Mouse (Mus musculus) MEL (cell line): ENCODE data around the gene Wdr54. TPM values are rescaled to one million over a fixed set of nuclear protein-coding genes. Genes with fewer than 3 reads are reported as not detected.

Source experiments
- DNase-seq: peaks from one replicate; pipeline ENCODE4 v3.0.0; 2011; ENCODE audit warnings: low read depth, low spot score
- H3K27ac ChIP-seq: 2 replicates; pipeline ENCODE4 v1.5.1; 2012; ENCODE audit warnings: low read depth, mild to moderate bottlenecking, control low read depth, low read length, moderate library complexity; ENCODE audit not compliant: control insufficient read depth
- H3K27me3 ChIP-seq, 2 experiments: fragments of 150-350 bp in 1 of 2; sonication (generic) in 1 of 2; 2 replicates each; pipeline ENCODE4 v1.6.1; 2012; ENCODE audit warnings: low read length in 2 of 2, mild to moderate bottlenecking in 2 of 2, improper control_type of control experiment in 1 of 2, moderate library complexity in 1 of 2; ENCODE audit not compliant: insufficient read depth in 2 of 2, control insufficient read depth in 1 of 2
- H3K36me3 ChIP-seq, 2 experiments: 2 replicates each; pipeline ENCODE4 v1.6.1; 2012 to 2014; ENCODE audit warnings: low read length in 2 of 2, improper control_type of control experiment in 1 of 2, inconsistent platforms in 1 of 2, mild to moderate bottlenecking in 1 of 2; ENCODE audit not compliant: insufficient read depth in 2 of 2, control insufficient read depth in 1 of 2
- H3K4me1 ChIP-seq, 2 experiments: fragments of 150-350 bp in 1 of 2; sonication (generic) in 1 of 2; 2 replicates each; pipeline ENCODE4 v1.6.1; 2012; ENCODE audit warnings: low read length in 2 of 2, improper control_type of control experiment in 1 of 2, mild to moderate bottlenecking in 1 of 2; ENCODE audit not compliant: insufficient read depth in 2 of 2, control insufficient read depth in 1 of 2
- H3K4me3 ChIP-seq, 2 experiments: fragments of 150-350 bp in 1 of 2; sonication (generic) in 1 of 2; 2 replicates each; pipeline ENCODE4 v1.5.1; 2012; ENCODE audit warnings: low read depth in 2 of 2, low read length in 2 of 2, mild to moderate bottlenecking in 2 of 2, moderate library complexity in 2 of 2, control low read depth in 1 of 2, improper control_type of control experiment in 1 of 2; ENCODE audit not compliant: control insufficient read depth in 1 of 2, insufficient read depth in 1 of 2
- H3K79me2 ChIP-seq: 2 replicates; pipeline ENCODE4 v1.6.1; 2012; ENCODE audit warnings: mild to moderate bottlenecking, low read length, moderate library complexity; ENCODE audit not compliant: control insufficient read depth, poor library complexity, insufficient read depth
- H3K9ac ChIP-seq: 2 replicates; pipeline ENCODE4 v1.6.1; 2012; ENCODE audit warnings: low read depth, mild to moderate bottlenecking, control low read depth, low read length, moderate library complexity; ENCODE audit not compliant: control insufficient read depth, poor library complexity, severe bottlenecking
- H3K9me3 ChIP-seq: fragments of 150-350 bp; sonication (generic); replicated peaks from 2 replicates; pipeline ENCODE4 v1.6.1; 2012; ENCODE audit warnings: mild to moderate bottlenecking, low read length, improper control_type of control experiment, moderate library complexity; ENCODE audit not compliant: insufficient read depth
- BHLHE40 ChIP-seq: IDR thresholded peaks from 2 replicates; pipeline ENCODE4 v1.6.1; 2012; ENCODE audit warnings: low read depth, mild to moderate bottlenecking, inconsistent platforms, low read length, improper control_type of control experiment, borderline replicate concordance
- CHD2 ChIP-seq: IDR thresholded peaks from 2 replicates; pipeline ENCODE4 v1.6.1; 2011; ENCODE audit warnings: low read length, improper control_type of control experiment
- CTCF ChIP-seq, 3 experiments: IDR thresholded peaks in 2 of 3; conservative IDR thresholded peaks in 1 of 3; 2 replicates each; pipeline ENCODE4 v1.5.1; 2011 to 2012; ENCODE audit warnings: low read length in 3 of 3, low read depth in 2 of 3, mild to moderate bottlenecking in 2 of 3, improper control_type of control experiment in 1 of 3, inconsistent platforms in 1 of 3, mixed read lengths in 1 of 3, moderate library complexity in 1 of 3; ENCODE audit not compliant: control insufficient read depth in 1 of 3, insufficient read depth in 1 of 3, poor library complexity in 1 of 3, severe bottlenecking in 1 of 3
- E2F4 ChIP-seq: IDR thresholded peaks from 2 replicates; pipeline ENCODE4 v1.6.1; 2011; ENCODE audit warnings: low read depth, low read length, improper control_type of control experiment, borderline replicate concordance
- ELF1 ChIP-seq: IDR thresholded peaks from 2 replicates; pipeline ENCODE4 v1.6.1; 2014; ENCODE audit warnings: low read depth, mild to moderate bottlenecking, inconsistent platforms, low read length, improper control_type of control experiment, moderate library complexity
- GABPA ChIP-seq: IDR thresholded peaks from 2 replicates; pipeline ENCODE4 v1.6.1; 2012; ENCODE audit warnings: low read depth, mild to moderate bottlenecking, inconsistent platforms, low read length, improper control_type of control experiment, moderate library complexity
- GATA1 ChIP-seq: IDR thresholded peaks from 2 replicates; pipeline ENCODE4 v1.6.1; 2011; ENCODE audit warnings: low read depth, low read length, improper control_type of control experiment
- HCFC1 ChIP-seq: IDR thresholded peaks from 2 replicates; pipeline ENCODE4 v1.6.1; 2012; ENCODE audit warnings: low read depth, mild to moderate bottlenecking, inconsistent platforms, low read length, improper control_type of control experiment, moderate library complexity
- JUND ChIP-seq: IDR thresholded peaks from 2 replicates; pipeline ENCODE4 v1.6.1; 2011; ENCODE audit warnings: low read depth, mild to moderate bottlenecking, improper control_type of control experiment, low read length
- KAT2A ChIP-seq: conservative IDR thresholded peaks from 2 replicates; pipeline ENCODE4 v1.6.1; 2012; ENCODE audit warnings: low read depth, low read length, improper control_type of control experiment, inconsistent platforms
- MAFK ChIP-seq: IDR thresholded peaks from 2 replicates; pipeline ENCODE4 v1.6.1; 2011; ENCODE audit warnings: low read depth, mild to moderate bottlenecking, low read length, improper control_type of control experiment, borderline replicate concordance
- MAX ChIP-seq: IDR thresholded peaks from 2 replicates; pipeline ENCODE4 v1.6.1; 2011; ENCODE audit warnings: low read length, improper control_type of control experiment
- MAZ ChIP-seq: IDR thresholded peaks from 2 replicates; pipeline ENCODE4 v1.6.1; 2012; ENCODE audit warnings: low read depth, mild to moderate bottlenecking, inconsistent platforms, low read length, improper control_type of control experiment
- MEF2A ChIP-seq: IDR thresholded peaks from 2 replicates; pipeline ENCODE4 v1.6.1; 2014; ENCODE audit warnings: low read depth, mild to moderate bottlenecking, inconsistent platforms, low read length, improper control_type of control experiment; ENCODE audit not compliant: poor library complexity, insufficient replicate concordance, severe bottlenecking; ENCODE audit errors: extremely low read depth
- MXI1 ChIP-seq: IDR thresholded peaks from 2 replicates; pipeline ENCODE4 v1.6.1; 2011; ENCODE audit warnings: mild to moderate bottlenecking, low read depth, low read length, improper control_type of control experiment
- MYB ChIP-seq: IDR thresholded peaks from 2 replicates; pipeline ENCODE4 v1.6.1; 2011; ENCODE audit warnings: mild to moderate bottlenecking, low read depth, low read length, improper control_type of control experiment
- MYC ChIP-seq: IDR thresholded peaks from 2 replicates; pipeline ENCODE4 v1.6.1; 2011; ENCODE audit warnings: low read depth, mild to moderate bottlenecking, low read length, improper control_type of control experiment, moderate library complexity
- NELFE ChIP-seq: IDR thresholded peaks from 2 replicates; pipeline ENCODE4 v1.6.1; 2011; ENCODE audit warnings: low read depth, low read length, improper control_type of control experiment
- NRF1 ChIP-seq: IDR thresholded peaks from 2 replicates; pipeline ENCODE4 v1.6.1; 2014; ENCODE audit warnings: low read depth, mild to moderate bottlenecking, inconsistent platforms, low read length, improper control_type of control experiment, moderate library complexity; ENCODE audit not compliant: poor library complexity, insufficient read depth, severe bottlenecking
- POLR2A ChIP-seq, 2 experiments: IDR thresholded peaks; 2 replicates each; pipeline ENCODE4 v1.6.1; 2011 to 2012; ENCODE audit warnings: low read length in 2 of 2, mild to moderate bottlenecking in 2 of 2, control low read depth in 1 of 2, improper control_type of control experiment in 1 of 2, low read depth in 1 of 2, moderate library complexity in 1 of 2; ENCODE audit not compliant: control insufficient read depth in 1 of 2, insufficient read depth in 1 of 2, poor library complexity in 1 of 2
- POLR2AphosphoS2 ChIP-seq: IDR thresholded peaks from 2 replicates; pipeline ENCODE4 v1.6.1; 2011; ENCODE audit warnings: low read length, improper control_type of control experiment
- POLR2AphosphoS5 ChIP-seq: IDR thresholded peaks from 2 replicates; pipeline ENCODE4 v1.6.1; 2012; ENCODE audit warnings: low read depth, borderline replicate concordance, mild to moderate bottlenecking, inconsistent platforms, low read length, moderate library complexity, mixed read lengths
- RAD21 ChIP-seq: IDR thresholded peaks from 2 replicates; pipeline ENCODE4 v1.6.1; 2011; ENCODE audit warnings: mild to moderate bottlenecking, low read depth, low read length, improper control_type of control experiment
- RCOR1 ChIP-seq: IDR thresholded peaks from 2 replicates; pipeline ENCODE4 v1.6.1; 2012; ENCODE audit warnings: low read depth, mild to moderate bottlenecking, inconsistent platforms, low read length, improper control_type of control experiment
- SIN3A ChIP-seq: IDR thresholded peaks from 2 replicates; pipeline ENCODE4 v1.6.1; 2012; ENCODE audit warnings: low read length, improper control_type of control experiment, inconsistent platforms
- SMC3 ChIP-seq: IDR thresholded peaks from 2 replicates; pipeline ENCODE4 v1.6.1; 2011; ENCODE audit warnings: low read depth, low read length, improper control_type of control experiment
- TAL1 ChIP-seq: IDR thresholded peaks from 2 replicates; pipeline ENCODE4 v1.6.1; 2012; ENCODE audit warnings: mild to moderate bottlenecking, inconsistent platforms, low read length, moderate library complexity, mixed read lengths
- TBP ChIP-seq: IDR thresholded peaks from 2 replicates; pipeline ENCODE4 v1.8.0; 2011; ENCODE audit warnings: low read depth, low read length, improper control_type of control experiment
- TCF12 ChIP-seq: IDR thresholded peaks from 2 replicates; pipeline ENCODE4 v1.6.1; 2014; ENCODE audit warnings: low read depth, mild to moderate bottlenecking, inconsistent platforms, low read length, improper control_type of control experiment, moderate library complexity
- UBTF ChIP-seq: IDR thresholded peaks from 2 replicates; pipeline ENCODE4 v1.6.1; 2012; ENCODE audit warnings: low read depth, mild to moderate bottlenecking, inconsistent platforms, low read length, improper control_type of control experiment, moderate library complexity, borderline replicate concordance; ENCODE audit not compliant: insufficient read depth
- USF1 ChIP-seq: IDR thresholded peaks from 2 replicates; pipeline ENCODE4 v1.6.1; 2014; ENCODE audit warnings: low read depth, mild to moderate bottlenecking, inconsistent platforms, low read length, improper control_type of control experiment, moderate library complexity
- USF2 ChIP-seq, 2 experiments: IDR thresholded peaks; 2 replicates each; pipeline ENCODE4 v1.6.1; 2011 to 2012; ENCODE audit warnings: improper control_type of control experiment in 2 of 2, low read length in 2 of 2, borderline replicate concordance in 1 of 2, inconsistent platforms in 1 of 2, low read depth in 1 of 2, mild to moderate bottlenecking in 1 of 2; ENCODE audit not compliant: insufficient read depth in 1 of 2
- ZC3H11A ChIP-seq: IDR thresholded peaks from 2 replicates; pipeline ENCODE4 v1.6.1; 2012; ENCODE audit warnings: low read depth, mild to moderate bottlenecking, inconsistent platforms, low read length, improper control_type of control experiment
- ZKSCAN1 ChIP-seq: IDR thresholded peaks from 2 replicates; pipeline ENCODE4 v1.6.1; 2012; ENCODE audit warnings: low read depth, mild to moderate bottlenecking, inconsistent platforms, low read length, improper control_type of control experiment, moderate library complexity
- ZMIZ1 ChIP-seq: IDR thresholded peaks from 2 replicates; pipeline ENCODE4 v1.6.1; 2012; ENCODE audit warnings: low read depth, mild to moderate bottlenecking, inconsistent platforms, low read length, improper control_type of control experiment, moderate library complexity
- ZNF384 ChIP-seq: IDR thresholded peaks from 2 replicates; pipeline ENCODE4 v1.6.1; 2012; ENCODE audit warnings: low read depth, mild to moderate bottlenecking, inconsistent platforms, low read length, improper control_type of control experiment
- polyA plus RNA-seq, 2 experiments: library from polyadenylated mRNA; stranded (reverse) in 1 of 2; unstranded in 1 of 2; fragments of >175 nt in 1 of 2; fragments of >200 nt in 1 of 2; gene quantifications; 2 replicates each; pipeline versions ENCODE4 v1.2.1 to v1.2.4; 2012; ENCODE audit warnings: low replicate concordance in 2 of 2, low read depth in 1 of 2; ENCODE audit not compliant: insufficient read length in 2 of 2, insufficient read depth in 1 of 2, missing spikeins in 1 of 2
- total RNA-seq: library from RNA; depleted of rRNA; stranded (reverse); fragments of 300-350 nt; gene quantifications from 2 replicates; pipeline ENCODE4 v1.2.3, GENCODE M21; 2012

The Wdr54 gene
- total and polyA plus RNA-seq, 3 experiments, result 3.2 to 4.6 TPM; not detected in 1

- DNase-seq, result peak; percentile 71
- H3K79me2 ChIP-seq, result peaks cover 6% of the 10 kb centered on the region; the same call in 1 of the 2 replicates
- no peaks in the 10 kb centered on the region for H3K27me3 ChIP-seq
- peak overlapping the region; percentile 44 for H3K27ac ChIP-seq
- peak overlapping the region; percentile 72 to 91 for H3K4me3 ChIP-seq
- H3K9ac ChIP-seq, result peak overlapping the region; percentile 89
- TF ChIP-seq MXI1 (peak; percentile 15; the same call in 1 of the 2 replicates), ELF1 (no peak), GATA1 (no peak), MAX (peak; percentile 39; the same call in 1 of the 2 replicates), MEF2A (no peak), ZC3H11A (no peak), MYB (no peak), E2F4 (no peak), SMC3 (no peak), JUND (no peak), ZMIZ1 (no peak), ZNF384 (no peak), POLR2AphosphoS2 (no peak), NRF1 (no peak), CHD2 (no peak), NELFE (no peak), USF1 (no peak), TAL1 (no peak), UBTF (no peak), POLR2AphosphoS5 (no peak), MAZ (no peak), GABPA (no peak), SIN3A (peak; percentile 28; the same call in 1 of the 2 replicates), RAD21 (no peak), MAFK (no peak), MYC (peak; percentile 78), BHLHE40 (no peak), HCFC1 (no peak), TCF12 (no peak), ZKSCAN1 (no peak), KAT2A (no peak), CTCF (IDR thresholded peaks at IDR 0.05 in 2 of 3, conservative IDR thresholded peaks at IDR 0.05 in 1 of 3; ENCODE audit: control insufficient read depth in 1 of 3, insufficient read depth in 1 of 3, low read depth in 2 of 3, low read length in 3 of 3, poor library complexity in 1 of 3, severe bottlenecking in 1 of 3) (peak in 2 of 3 experiments; percentile 9 to 32; a peak in 2 of 6 replicates), TBP (no peak), POLR2A (IDR thresholded peaks at IDR 0.05; ENCODE audit: control insufficient read depth in 1 of 2, insufficient read depth in 1 of 2, low read depth in 1 of 2, low read length in 2 of 2, poor library complexity in 1 of 2) (no peak), RCOR1 (no peak), USF2 (IDR thresholded peaks at IDR 0.05; ENCODE audit: borderline replicate concordance in 1 of 2, insufficient read depth in 1 of 2, low read depth in 1 of 2, low read length in 2 of 2) (no peak)
- H3K9me3 ChIP-seq, result no peaks in the 10 kb centered on the region
- H3K4me1 ChIP-seq, result peaks cover 0 to 10% of the 10 kb centered on the region in 2 experiments; a peak in 3 of 4 replicates
- H3K36me3 ChIP-seq, result no peaks in the 10 kb centered on the region
Measured at GRCm38 (mm10) chr6:83138056-83138455, 18.1 kb downstream of the Wdr54 start.
